Mouse (Mus musculus) midbrain, embryonic 15.5 days (tissue): Measurements from ENCODE around the gene Bbs12. TPM values are rescaled to one million over a fixed set of nuclear protein-coding genes. Genes with fewer than 3 reads are reported as not detected.
A peak's percentile ranks its signal among the peaks of the same experiment; 100 is the strongest.

Source experiments
- ATAC-seq: fragments of 200-750 bp; cut with Nextera tagmentation; replicated peaks from 2 replicates; pipeline ENCODE4 v1.8.0; 2017; ENCODE audit warnings: moderate TSS enrichment
- H3K27ac ChIP-seq: fragments of 300-500 bp; sonication (generic); 2 replicates; pipeline ENCODE4 v1.5.1; 2015; ENCODE audit warnings: mild to moderate bottlenecking, inconsistent platforms
- H3K27me3 ChIP-seq: fragments of 300-500 bp; sonication (generic); replicated peaks from 2 replicates; pipeline ENCODE4 v1.6.1; 2015; ENCODE audit warnings: inconsistent platforms
- H3K36me3 ChIP-seq: fragments of 300-500 bp; sonication (generic); replicated peaks from 2 replicates; pipeline ENCODE4 v1.6.1; 2015; ENCODE audit warnings: inconsistent platforms
- H3K4me1 ChIP-seq: fragments of 300-500 bp; sonication (generic); 2 replicates; pipeline ENCODE4 v1.6.1; 2015; ENCODE audit warnings: inconsistent platforms
- H3K4me2 ChIP-seq: fragments of 300-500 bp; sonication (generic); 2 replicates; pipeline ENCODE4 v1.6.1; 2015; ENCODE audit warnings: inconsistent platforms, mild to moderate bottlenecking, moderate library complexity
- H3K4me3 ChIP-seq: fragments of 300-500 bp; sonication (generic); 2 replicates; pipeline ENCODE4 v1.5.1; 2015; ENCODE audit warnings: mild to moderate bottlenecking, inconsistent platforms
- H3K9ac ChIP-seq: fragments of 300-500 bp; sonication (generic); 2 replicates; pipeline ENCODE4 v1.6.1; 2015; ENCODE audit warnings: mild to moderate bottlenecking, inconsistent platforms
- H3K9me3 ChIP-seq: fragments of 300-500 bp; sonication (generic); 2 replicates; pipeline ENCODE4 v1.6.1; 2016; ENCODE audit warnings: inconsistent platforms
- WGBS: fragments of 180-500 bp; shearing (Covaris S2); methylation state at CpG from one replicate; pipeline ENCODE4 v1.1.7; 2015; ENCODE audit warnings: mixed read lengths; 5-methylcytosine and 5-hydroxymethylcytosine counted together
- polyA plus RNA-seq: library from polyadenylated mRNA; unstranded; fragments of >200 nt; fragmentation: Nextera tagmentation; extraction: Ambion mirVana; gene quantifications from 2 replicates; pipeline ENCODE4 v1.2.1, GENCODE M21; 2015

The Bbs12 gene
- polyA plus RNA-seq, 1 experiment from 2014 or later, result 4.9 TPM

DNA sequence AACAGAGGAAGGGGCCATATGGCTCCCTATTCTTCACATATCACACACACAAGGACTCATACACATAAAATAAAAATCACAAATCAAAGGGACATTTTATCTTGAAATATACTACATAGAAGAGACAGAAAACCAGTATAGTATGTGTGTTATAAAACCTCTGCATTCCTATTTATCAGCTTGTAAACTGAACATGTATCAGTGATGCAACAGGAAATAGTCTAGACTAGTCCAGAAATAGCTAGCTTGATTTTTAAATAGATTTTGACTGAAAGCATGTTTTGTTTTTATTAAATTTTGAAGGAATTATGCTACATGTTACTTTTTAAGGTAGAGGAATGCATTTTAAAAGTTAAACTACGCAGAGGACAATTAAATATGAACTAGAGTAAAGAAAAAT lies 17.6 kb downstream of the Bbs12 start:
- WGBS, result 85% methylated on average over 1 of the region's 1 CpGs
- Histone ChIP-seq H3K27ac (no peak overlapping the region), H3K4me1 (no peaks in the 10 kb centered on the region), H3K9ac (no peak overlapping the region), H3K27me3 (no peaks in the 10 kb centered on the region), H3K36me3 (no peaks in the 10 kb centered on the region), H3K4me2 (no peak overlapping the region), H3K4me3 (no peak overlapping the region), H3K9me3 (no peaks in the 10 kb centered on the region)
- no peak for ATAC-seq

- H3K4me1 ChIP-seq, result no peaks in the 10 kb centered on the region
- 71% methylated on average over 6 of the region's 6 CpGs for WGBS
- H3K27ac ChIP-seq, result no peak overlapping the region
- H3K36me3 ChIP-seq, result no peaks in the 10 kb centered on the region
- no peaks in the 10 kb centered on the region for H3K27me3 ChIP-seq
- no peak overlapping the region for H3K4me3 ChIP-seq
- no peak overlapping the region for H3K9ac ChIP-seq
- no peak for ATAC-seq
- no peak overlapping the region for H3K4me2 ChIP-seq
- no peaks in the 10 kb centered on the region for H3K9me3 ChIP-seq
Measured at GRCm38 (mm10) chr3:37331999-37332449, 19.7 kb downstream of the Bbs12 start.

- Histone ChIP-seq H3K27me3 (no peaks in the 10 kb centered on the region), H3K27ac (no peak overlapping the region), H3K4me3 (no peak overlapping the region), H3K4me2 (no peak overlapping the region), H3K9me3 (no peaks in the 10 kb centered on the region), H3K36me3 (no peaks in the 10 kb centered on the region), H3K9ac (no peak overlapping the region), H3K4me1 (no peaks in the 10 kb centered on the region)
- ATAC-seq, result no peak
- WGBS, result 93% methylated on average over 4 of the region's 4 CpGs
Measured at GRCm38 (mm10) chr3:37334053-37334452, 21.7 kb downstream of the Bbs12 start.

- H3K9ac ChIP-seq, result no peak overlapping the region
- no peak for ATAC-seq
Measured at GRCm38 (mm10) chr3:37341110-37341509, 28.8 kb downstream of the Bbs12 start.

GRCm38 (mm10) chr3:37342811-37343210 lies 30.5 kb downstream of the Bbs12 start:
- H3K27me3 ChIP-seq, result peaks cover 4% of the 10 kb centered on the region
- H3K4me2 ChIP-seq, result no peak overlapping the region
- 83% methylated on average over 5 of the region's 5 CpGs for WGBS
- no peaks in the 10 kb centered on the region for H3K9me3 ChIP-seq
- ATAC-seq, result no peak
- H3K4me3 ChIP-seq, result no peak overlapping the region
- H3K4me1 ChIP-seq, result peaks cover under 1% of the 10 kb centered on the region; the same call in 1 of the 2 replicates
- H3K9ac ChIP-seq, result no peak overlapping the region
- H3K27ac ChIP-seq, result no peak overlapping the region
- no peaks in the 10 kb centered on the region for H3K36me3 ChIP-seq

More at GRCm38 (mm10) chr3:37341110-37341509, 28.8 kb downstream of the Bbs12 start:
- Histone ChIP-seq H3K4me2 (no peak overlapping the region), H3K4me3 (no peak overlapping the region), H3K27me3 (no peaks in the 10 kb centered on the region), H3K4me1 (no peaks in the 10 kb centered on the region), H3K27ac (no peak overlapping the region), H3K36me3 (no peaks in the 10 kb centered on the region), H3K9me3 (no peaks in the 10 kb centered on the region)
- whole genome bisulfite sequencing, result 69% methylated on average over 5 of the region's 5 CpGs

DNA sequence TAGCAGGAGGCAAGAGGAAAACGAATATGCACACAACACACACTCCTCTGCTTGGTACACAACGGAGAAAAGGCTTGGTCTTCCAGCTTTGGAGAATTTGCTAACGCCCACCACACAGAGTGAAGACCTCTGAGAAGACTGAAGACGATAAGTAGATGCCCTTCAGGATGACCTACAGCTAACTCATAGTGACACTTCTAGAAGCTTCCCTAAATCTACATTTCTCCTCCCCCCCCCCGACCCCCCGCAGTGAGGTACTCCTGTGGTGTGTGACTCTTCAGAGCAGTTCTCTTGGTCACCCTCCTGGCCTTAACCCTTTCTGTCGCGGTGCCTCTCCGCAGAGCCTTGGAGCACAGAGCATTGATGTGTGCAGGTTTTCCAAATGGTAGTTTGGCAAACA lies 35.3 kb downstream of the Bbs12 start:
- Histone ChIP-seq H3K9me3 (no peaks in the 10 kb centered on the region), H3K36me3 (no peaks in the 10 kb centered on the region), H3K9ac (no peak overlapping the region), H3K4me3 (peak overlapping the region; percentile 57; the same call in 1 of the 2 replicates), H3K27ac (no peak overlapping the region), H3K4me2 (peak overlapping the region; percentile 100), H3K4me1 (peaks cover 13% of the 10 kb centered on the region), H3K27me3 (peaks cover 23% of the 10 kb centered on the region)
- WGBS, result 38% methylated on average over 9 of the region's 9 CpGs
- ATAC-seq, result no peak

- WGBS, result under 1% methylated on average over 63 of the region's 75 CpGs
- Histone ChIP-seq H3K27ac (no peak within 1 kb of the TSS), H3K27me3 (peaks cover 23% of the 10 kb centered on the region), H3K4me3 (peak within 1 kb of the TSS; percentile 57), H3K4me2 (peak within 1 kb of the TSS; percentile 100), H3K4me1 (peaks cover 13% of the 10 kb centered on the region), H3K9ac (peak within 1 kb of the TSS; percentile 33), H3K36me3 (no peaks in the 10 kb centered on the region), H3K9me3 (no peaks in the 10 kb centered on the region)
- peak; percentile 87 for ATAC-seq
Measured at GRCm38 (mm10) chr3:37348221-37349165, 36.1 kb downstream of the Bbs12 start, which contains the start of gene Fgf2. Fgf2 (plus strand) TSS chr3:37348346.

- Histone ChIP-seq H3K9me3 (no peaks in the 10 kb centered on the region), H3K27ac (no peak overlapping the region), H3K4me3 (peak overlapping the region; percentile 57), H3K36me3 (no peaks in the 10 kb centered on the region), H3K4me2 (peak overlapping the region; percentile 100), H3K27me3 (peaks cover 23% of the 10 kb centered on the region), H3K4me1 (peaks cover 13% of the 10 kb centered on the region), H3K9ac (peak overlapping the region; percentile 33)
- WGBS, result 10% methylated on average over 8 of the region's 8 CpGs
- no peak; the same call in 1 of the 2 replicates for ATAC-seq
Measured at GRCm38 (mm10) chr3:37349166-37349548, 36.8 kb downstream of the Bbs12 start.

DNA sequence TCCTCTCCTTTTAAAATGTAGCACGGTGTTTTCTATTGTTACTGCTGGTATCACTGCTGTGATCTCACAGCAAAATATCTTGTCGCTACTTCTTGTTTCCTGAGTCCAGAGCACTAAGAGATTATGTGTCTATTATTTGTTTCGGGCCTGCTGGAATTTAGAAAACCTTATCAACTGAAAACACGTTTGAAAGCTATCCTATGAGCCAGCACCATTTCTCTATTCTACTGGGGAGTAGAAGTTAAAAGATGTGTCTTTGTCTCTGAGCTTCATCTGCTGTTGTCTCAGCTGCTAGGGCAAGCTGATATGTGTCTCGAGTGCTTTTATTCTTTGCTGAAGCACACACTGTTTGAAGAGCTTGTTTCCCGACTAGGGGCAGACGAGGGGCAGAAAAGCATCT lies 38.0 kb downstream of the Bbs12 start:
- 47% methylated on average over 7 of the region's 7 CpGs for WGBS
- ATAC-seq, result no peak

GRCm38 (mm10) chr3:37353951-37354481 lies 41.7 kb downstream of the Bbs12 start:
- H3K36me3 ChIP-seq, result no peaks in the 10 kb centered on the region
- no peaks in the 10 kb centered on the region for H3K9me3 ChIP-seq
- no peak overlapping the region for H3K9ac ChIP-seq
- no peak for ATAC-seq
- H3K4me2 ChIP-seq, result no peak overlapping the region
- 88% methylated on average over 10 of the region's 10 CpGs for WGBS
- no peak overlapping the region for H3K4me3 ChIP-seq
- H3K27ac ChIP-seq, result no peak overlapping the region
- H3K27me3 ChIP-seq, result peaks cover 8% of the 10 kb centered on the region
- peaks cover 1% of the 10 kb centered on the region; the same call in 1 of the 2 replicates for H3K4me1 ChIP-seq

More for the DNA sequence above, 38.0 kb downstream of the Bbs12 start:
- Histone ChIP-seq H3K4me2 (no peak overlapping the region), H3K9ac (no peak overlapping the region), H3K4me3 (no peak overlapping the region), H3K9me3 (no peaks in the 10 kb centered on the region), H3K4me1 (peaks cover 13% of the 10 kb centered on the region), H3K36me3 (no peaks in the 10 kb centered on the region), H3K27me3 (peaks cover 23% of the 10 kb centered on the region), H3K27ac (no peak overlapping the region)

- 92% methylated on average over 1 of the region's 1 CpGs for WGBS
- Histone ChIP-seq H3K4me1 (no peaks in the 10 kb centered on the region), H3K9ac (no peak overlapping the region), H3K4me3 (no peak overlapping the region), H3K27me3 (peaks cover under 1% of the 10 kb centered on the region; the same call in 1 of the 2 replicates), H3K27ac (no peak overlapping the region), H3K9me3 (no peaks in the 10 kb centered on the region), H3K4me2 (no peak overlapping the region), H3K36me3 (no peaks in the 10 kb centered on the region)
- no peak for ATAC-seq
Measured at GRCm38 (mm10) chr3:37354737-37355136, 42.4 kb downstream of the Bbs12 start.

DNA sequence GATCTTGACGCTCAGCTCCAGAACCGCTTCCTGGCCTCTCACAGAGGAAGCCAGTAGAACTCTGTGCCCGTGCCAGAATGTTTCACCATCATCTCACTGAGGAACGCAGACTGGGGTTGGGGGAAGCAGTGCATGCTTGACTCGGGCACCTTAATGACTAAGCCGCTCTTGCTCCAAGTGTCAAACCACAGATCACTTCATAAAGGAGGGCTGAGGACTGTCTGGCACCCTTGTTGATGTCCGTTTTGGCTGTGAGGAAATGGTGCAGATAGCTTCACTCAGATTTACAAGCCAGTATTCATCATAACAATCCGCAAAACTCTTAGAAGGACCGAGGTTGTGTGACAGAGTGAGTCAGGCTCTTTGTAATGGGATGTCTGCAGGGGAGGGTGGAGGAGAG lies 48.4 kb downstream of the Bbs12 start:
- no peak overlapping the region for H3K9ac ChIP-seq
- H3K36me3 ChIP-seq, result no peaks in the 10 kb centered on the region
- no peak overlapping the region for H3K4me3 ChIP-seq
- H3K27ac ChIP-seq, result no peak overlapping the region
- no peaks in the 10 kb centered on the region for H3K9me3 ChIP-seq
- H3K4me2 ChIP-seq, result no peak overlapping the region
- WGBS, result 88% methylated on average over 9 of the region's 9 CpGs
- H3K4me1 ChIP-seq, result no peaks in the 10 kb centered on the region
- no peak for ATAC-seq
- no peaks in the 10 kb centered on the region for H3K27me3 ChIP-seq
